Mouse (Mus musculus): ENCODE measurements around the gene Gm4952. TPM values are rescaled to one million over a fixed set of nuclear protein-coding genes. Genes with fewer than 3 reads are reported as not detected.

Gm4952 gene
- polyA plus RNA-seq, 1 experiment: not detected

DNA sequence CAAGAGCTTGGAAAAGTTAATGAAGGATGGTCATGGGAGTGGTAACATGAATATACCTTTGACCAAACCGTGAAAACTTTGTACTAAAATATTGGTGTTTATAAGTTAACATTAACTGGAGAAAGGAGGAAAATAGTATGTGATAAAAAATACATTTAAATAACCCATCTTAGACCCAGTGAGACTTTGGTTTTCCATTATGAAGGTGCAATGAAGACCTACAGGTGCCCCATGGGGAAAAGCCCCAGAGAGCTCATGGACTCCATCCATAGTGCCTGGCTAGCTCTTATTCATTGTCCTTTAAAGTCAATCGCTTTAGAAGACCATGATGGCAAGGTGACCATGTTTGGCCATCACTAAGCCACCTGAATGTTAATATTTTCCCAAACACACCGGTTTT, 78.0 kb downstream of the Gm4952 start, which contains the start of gene Olfr1443:
Gene Olfr1443 (plus strand): TSS at position 301 of the 400 bp plus-strand sequence.
- TF ChIP-seq USF1 (IDR thresholded peaks at IDR 0.05; ENCODE audit: low read depth): no peak
- TF ChIP-seq MYOG (IDR thresholded peaks at IDR 0.05; ENCODE audit: control insufficient read depth in 1 of 3, insufficient read depth in 1 of 3, insufficient read length in 2 of 3, low read depth in 2 of 3): no peak
- no peak for TF ChIP-seq POLR2A (IDR thresholded peaks at IDR 0.05; ENCODE audit: insufficient read length, low read depth)
- TF ChIP-seq POLR2AphosphoS2 (IDR thresholded peaks at IDR 0.05; ENCODE audit: insufficient read length, low read depth): no peak
- no peak for TF ChIP-seq MAX (IDR thresholded peaks at IDR 0.05; ENCODE audit: low read depth)
- TF ChIP-seq TCF12 (IDR thresholded peaks at IDR 0.05; ENCODE audit: insufficient read depth, poor library complexity, severe bottlenecking): no peak
- TF ChIP-seq REST (IDR thresholded peaks at IDR 0.05; ENCODE audit: insufficient read depth, insufficient read length): no peak
- Histone ChIP-seq H3ac (ENCODE audit: control insufficient read depth, insufficient read length) (no peak within 1 kb of the TSS), H3K4me2 (ENCODE audit: low read depth) (no peak within 1 kb of the TSS), H3K79me2 (ENCODE audit: control insufficient read depth, insufficient read depth) (no peaks in the 10 kb centered on the region), H3K4me3 (no peak within 1 kb of the TSS), H3K27me3 (ENCODE audit: control insufficient read depth, insufficient read depth, insufficient read length) (no peaks in the 10 kb centered on the region), H3K36me3 (ENCODE audit: control insufficient read depth, insufficient read depth) (no peaks in the 10 kb centered on the region)

Other genes starting within 250 kb of the Gm4952 start
- gene Olfr1440, start 212.7 kb upstream of the Gm4952 start, polyA plus RNA-seq (2012; fragmentation: generic; extraction: Trizol): not detected
- not detected for gene Olfr1441, start 182.5 kb upstream of the Gm4952 start, polyA plus RNA-seq (2012; fragmentation: generic; extraction: Trizol)
- gene Pfpl, start 172.1 kb upstream of the Gm4952 start, polyA plus RNA-seq (2012; fragmentation: generic; extraction: Trizol): 0.02 TPM
- gene Mpeg1, start 139.2 kb upstream of the Gm4952 start, polyA plus RNA-seq (2012; fragmentation: generic; extraction: Trizol): 0.06 TPM
- 21.2 TPM for gene Dtx4, start 98.5 kb upstream of the Gm4952 start, polyA plus RNA-seq (2012; fragmentation: generic; extraction: Trizol)
- 5.4 TPM for gene Fam111a, start 54.2 kb upstream of the Gm4952 start, polyA plus RNA-seq (2012; fragmentation: generic; extraction: Trizol)
- gene Glyat, start 33.3 kb downstream of the Gm4952 start, polyA plus RNA-seq (2012; fragmentation: generic; extraction: Trizol): not detected
- gene Olfr1442, start 70.5 kb downstream of the Gm4952 start, polyA plus RNA-seq (2012; fragmentation: generic; extraction: Trizol): not detected
- gene Olfr1443, start 78.1 kb downstream of the Gm4952 start, polyA plus RNA-seq (2012; fragmentation: generic; extraction: Trizol): not detected
- not detected for gene Keg1, start 95.8 kb downstream of the Gm4952 start, polyA plus RNA-seq (2012; fragmentation: generic; extraction: Trizol)
- 1.0 TPM for gene Cntf, start 165.7 kb downstream of the Gm4952 start, polyA plus RNA-seq (2012; fragmentation: generic; extraction: Trizol)
- 28.9 TPM for gene Zfp91, start 196.2 kb downstream of the Gm4952 start, polyA plus RNA-seq (2012; fragmentation: generic; extraction: Trizol)
- gene Lpxn, start 196.2 kb downstream of the Gm4952 start, polyA plus RNA-seq (2012; fragmentation: generic; extraction: Trizol): 0.18 TPM
- not detected for gene Gm5244, start 246.7 kb downstream of the Gm4952 start, polyA plus RNA-seq (2012; fragmentation: generic; extraction: Trizol)

Measured in myocyte (in vitro differentiated cells).